Mouse (Mus musculus) ES-E14 (cell line): Measurements from ENCODE around the gene Gm12253. TPM values are rescaled to one million over a fixed set of nuclear protein-coding genes. Genes with fewer than 3 reads are reported as not detected.

ENCODE experiments used
- DNase-seq: peaks from one replicate; pipeline ENCODE4 v3.0.0-alpha.2; 2013; ENCODE audit warnings: low read depth, low spot score
- H3K27ac ChIP-seq: 2 replicates; pipeline ENCODE4 v1.5.1; 2012; ENCODE audit warnings: low read depth, mild to moderate bottlenecking, low read length, moderate library complexity, mixed read lengths; ENCODE audit not compliant: poor library complexity, insufficient read depth, severe bottlenecking
- H3K36me3 ChIP-seq: 2 replicates; pipeline ENCODE4 v1.6.1; 2012; ENCODE audit warnings: mild to moderate bottlenecking, low read length, moderate library complexity, mixed read lengths; ENCODE audit not compliant: control insufficient read depth, poor library complexity, insufficient read depth, severe bottlenecking
- H3K4me1 ChIP-seq, 2 experiments: fragments of 150-350 bp in 1 of 2; sonication (generic) in 1 of 2; 2 replicates each; pipeline ENCODE4 v1.6.1; 2012; ENCODE audit warnings: low read length in 2 of 2, mild to moderate bottlenecking in 1 of 2, mixed read lengths in 1 of 2; ENCODE audit not compliant: control insufficient read depth in 2 of 2, insufficient read depth in 2 of 2, poor library complexity in 1 of 2
- H3K4me3 ChIP-seq, 2 experiments: fragments of 150-350 bp in 1 of 2; sonication (generic) in 1 of 2; 2 replicates each; pipeline ENCODE4 v1.5.1; 2012; ENCODE audit warnings: low read length in 2 of 2, low read depth in 1 of 2, mild to moderate bottlenecking in 1 of 2, mixed read lengths in 1 of 2; ENCODE audit not compliant: insufficient read depth in 1 of 2, poor library complexity in 1 of 2, severe bottlenecking in 1 of 2
- H3K9ac ChIP-seq: 2 replicates; pipeline ENCODE4 v1.6.1; 2012; ENCODE audit warnings: low read depth, mild to moderate bottlenecking, low read length, mixed read lengths; ENCODE audit not compliant: poor library complexity, insufficient read depth, severe bottlenecking
- H3K9me3 ChIP-seq: fragments of 150-350 bp; sonication (generic); 2 replicates; pipeline ENCODE4 v1.6.1; 2012; ENCODE audit warnings: low read depth, mild to moderate bottlenecking, low read length; ENCODE audit not compliant: control insufficient read depth, insufficient read depth
- CHD2 ChIP-seq: IDR thresholded peaks from 2 replicates; pipeline ENCODE4 v1.6.1; 2014; ENCODE audit warnings: mild to moderate bottlenecking, low read depth, low read length, inconsistent platforms
- HCFC1 ChIP-seq: IDR thresholded peaks from 2 replicates; pipeline ENCODE4 v1.6.1; 2012; ENCODE audit warnings: low read length, inconsistent platforms, borderline replicate concordance; ENCODE audit not compliant: insufficient read depth
- MAFK ChIP-seq: IDR thresholded peaks from 2 replicates; pipeline ENCODE4 v1.6.1; 2014; ENCODE audit warnings: mild to moderate bottlenecking, low read depth, low read length, inconsistent platforms; ENCODE audit not compliant: insufficient read depth
- ZC3H11A ChIP-seq: IDR thresholded peaks from 2 replicates; pipeline ENCODE4 v1.6.1; 2012; ENCODE audit warnings: low read depth, mild to moderate bottlenecking, inconsistent platforms, low read length, borderline replicate concordance
- ZNF384 ChIP-seq: IDR thresholded peaks from 2 replicates; pipeline ENCODE4 v1.6.1; 2012; ENCODE audit warnings: low read depth, low read length, inconsistent platforms
- in situ Hi-C, 2 experiments: fragments of 600-800 bp; cut with MboI; formaldehyde crosslinking; loops; one replicate each; pipeline ENCODE4 v1.15.1; 2025; ENCODE audit warnings: low sequenced_read_pairs in 2 of 2, inconsistent platforms in 1 of 2; ENCODE audit not compliant: unreplicated experiment in 2 of 2
- total RNA-seq: library from RNA; depleted of rRNA; stranded (reverse); fragments of 300-350 nt; gene quantifications from 2 replicates; pipeline ENCODE4 v1.2.3, GENCODE M21; 2012; rRNA removed

Gene Gm12253
- not detected in 2 replicates for total RNA-seq

DNA sequence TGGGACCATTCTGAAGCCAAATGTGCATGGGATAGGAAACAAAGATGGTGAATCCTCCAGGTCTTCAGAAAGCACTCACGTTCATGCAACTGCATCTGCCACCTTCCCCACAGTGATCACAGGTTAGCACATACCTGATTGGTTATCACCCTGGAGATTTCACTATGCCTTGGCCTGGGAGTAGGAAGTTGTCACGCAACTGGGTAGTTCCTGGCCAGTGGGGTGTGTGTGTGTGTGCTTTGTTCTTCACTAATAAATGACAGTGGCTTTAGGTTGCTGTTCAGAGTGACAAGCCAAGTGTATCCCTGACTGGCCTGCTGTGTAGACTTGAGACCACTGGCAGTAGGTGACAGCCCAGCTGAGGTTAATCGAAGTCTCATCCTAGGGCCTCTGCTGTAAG, at the start of gene Gm12253:
TSS of gene Gm12253 (plus strand) at position 301 of the 400 bp plus-strand sequence.
- DNase-seq: no peak
- Histone ChIP-seq H3K4me3 (no peak within 1 kb of the TSS), H3K9ac (no peak within 1 kb of the TSS), H3K9me3 (no peaks in the 10 kb centered on the region), H3K27ac (no peak within 1 kb of the TSS), H3K36me3 (no peaks in the 10 kb centered on the region), H3K4me1 (no peaks in the 10 kb centered on the region)
- TF ChIP-seq MAFK: no peak
- no peak for TF ChIP-seq CHD2
- TF ChIP-seq ZC3H11A: no peak
- TF ChIP-seq ZNF384: no peak
- TF ChIP-seq HCFC1: no peak
- in situ Hi-C loops: no loop called here

DNA sequence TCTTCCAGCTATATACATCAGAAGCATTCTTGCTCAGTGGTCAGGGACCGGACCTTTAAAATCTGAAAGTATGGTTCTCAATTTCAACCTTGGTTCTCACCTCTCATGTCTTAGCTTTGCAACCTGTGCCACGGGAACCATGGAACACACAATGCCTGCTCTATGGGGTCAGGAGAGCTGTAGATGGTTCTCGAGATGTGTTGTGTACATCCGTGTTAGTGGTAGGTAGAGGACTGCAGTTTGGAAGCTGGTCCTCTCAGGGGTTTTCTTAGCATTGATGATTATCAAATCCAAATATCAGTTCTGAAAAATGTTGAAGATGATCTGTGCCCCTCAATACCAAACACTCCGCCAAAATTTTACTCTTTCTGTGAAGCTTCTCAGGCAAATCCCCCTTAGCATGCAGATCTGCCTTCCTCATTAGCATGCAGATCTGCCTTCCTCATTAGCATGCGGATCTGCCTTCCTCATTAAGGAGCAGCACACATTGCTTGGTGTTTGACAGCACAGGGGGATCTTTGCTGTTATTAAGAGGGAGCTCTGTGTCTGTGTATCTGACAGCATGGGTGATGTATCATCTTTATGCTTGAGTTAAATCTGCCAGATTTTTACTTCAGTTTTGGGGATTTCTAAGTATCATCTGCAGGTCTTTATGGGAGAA, 32.2 kb upstream of the Gm12253 start:
- no peaks in the 10 kb centered on the region for H3K36me3 ChIP-seq
- no peaks in the 10 kb centered on the region for H3K9me3 ChIP-seq
- DNase-seq: no peak
- TF ChIP-seq ZNF384 (no peak), HCFC1 (no peak), ZC3H11A (no peak), CHD2 (no peak), MAFK (no peak)
- no peak overlapping the region for H3K4me3 ChIP-seq
- in situ Hi-C loops: no loop called here
- H3K9ac ChIP-seq: no peak overlapping the region
- no peak overlapping the region for H3K27ac ChIP-seq
- no peaks in the 10 kb centered on the region for H3K4me1 ChIP-seq

DNA sequence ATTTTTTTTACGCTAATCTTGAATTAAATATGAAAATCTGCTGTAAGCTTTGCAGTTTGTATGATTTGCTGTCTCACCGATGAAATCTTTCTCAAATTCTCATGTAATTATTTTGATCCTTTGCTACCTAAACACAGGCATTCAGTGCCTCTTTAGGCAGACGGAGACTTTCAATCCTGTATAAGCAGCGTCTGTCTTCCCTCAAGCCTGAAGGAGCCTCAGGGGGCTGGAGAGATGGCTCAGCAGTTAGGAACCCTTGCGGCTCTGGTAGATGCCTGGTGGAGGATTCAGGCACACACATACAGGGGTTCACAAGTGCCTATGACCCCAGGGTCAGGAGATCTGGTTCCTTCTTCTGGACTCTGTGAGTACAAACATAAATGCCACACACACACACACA, 31.7 kb upstream of the Gm12253 start:
- Histone ChIP-seq H3K9me3 (no peaks in the 10 kb centered on the region), H3K36me3 (no peaks in the 10 kb centered on the region), H3K27ac (no peak overlapping the region), H3K4me1 (no peaks in the 10 kb centered on the region), H3K9ac (no peak overlapping the region), H3K4me3 (no peak overlapping the region)
- no peak for DNase-seq
- TF ChIP-seq ZC3H11A: no peak
- in situ Hi-C loops: no loop called here

DNA sequence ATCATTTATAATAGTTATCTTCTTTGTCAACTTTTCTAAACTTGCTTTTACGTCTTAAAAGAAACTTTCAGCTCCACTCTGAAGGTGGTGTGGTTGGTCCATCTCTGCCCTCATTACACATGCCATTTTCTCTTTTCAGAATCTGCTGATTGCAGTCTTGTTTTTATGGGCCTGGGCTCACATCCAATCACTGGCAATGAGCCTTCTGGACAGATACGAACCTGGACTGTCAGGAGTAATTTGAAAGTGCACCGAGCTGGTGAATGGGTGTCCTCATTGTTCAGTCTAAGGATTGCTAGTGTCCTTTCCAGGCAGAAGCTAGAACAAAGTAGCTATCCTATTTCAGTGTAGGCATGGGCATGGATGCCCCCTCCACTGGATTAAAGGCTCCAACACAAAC, 24.3 kb upstream of the Gm12253 start:
- Histone ChIP-seq H3K4me3 (no peak overlapping the region), H3K36me3 (no peaks in the 10 kb centered on the region), H3K9ac (no peak overlapping the region), H3K27ac (no peak overlapping the region), H3K4me1 (no peaks in the 10 kb centered on the region), H3K9me3 (no peaks in the 10 kb centered on the region)
- in situ Hi-C loops: no loop called here
- TF ChIP-seq HCFC1: no peak
- DNase-seq: no peak

DNA sequence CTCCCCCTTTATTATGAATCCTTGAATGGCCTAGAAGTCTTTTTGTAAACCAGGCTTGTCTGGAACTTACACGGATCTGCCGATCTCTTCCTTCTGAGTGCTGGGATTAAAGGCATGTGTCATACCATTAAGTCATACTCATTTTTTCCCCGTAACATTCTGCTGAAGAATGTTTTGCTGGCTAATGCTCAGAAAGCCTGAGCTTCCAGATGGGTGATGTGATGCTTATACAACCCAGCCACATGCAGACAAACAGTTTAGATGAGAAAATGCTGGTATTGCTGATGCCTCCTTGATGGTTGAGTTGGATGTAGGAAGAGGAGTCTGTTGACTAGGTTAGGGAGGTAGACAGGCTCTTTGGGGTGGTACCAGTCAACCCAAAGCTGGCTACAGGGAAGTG, 14.0 kb upstream of the Gm12253 start:
- Histone ChIP-seq H3K27ac (no peak overlapping the region), H3K4me1 (no peaks in the 10 kb centered on the region), H3K9ac (no peak overlapping the region), H3K36me3 (no peaks in the 10 kb centered on the region), H3K9me3 (no peaks in the 10 kb centered on the region), H3K4me3 (no peak overlapping the region)
- no peak for TF ChIP-seq ZC3H11A
- no peak for DNase-seq
- in situ Hi-C loops: no loop called here
